ENCODE assay signal across 11 mouse cellular contexts in genomic region chr2:121444178-121444577, GRCm38 (mm10). TPM values are rescaled to one million over a fixed set of nuclear protein-coding genes. Genes with fewer than 3 reads are reported as not detected.
DNase-seq lines count a peak whose midpoint lies in the region; ATAC-seq and TF ChIP-seq lines count a peak whose summit lies in the region.
"Had no signal": no experiment of that assay in that cellular context is flagged by ENCODE, and none has a peak within 500 bp of the region (broad histone marks: within the 10 kb centered on the region; RNA-seq: fewer than 3 reads in every experiment).

Ell3 (minus strand) TSS chr2:121444278.

- ATAC-seq in heart, embryonic 13.5 days (ENCODE audit: extremely low read depth, insufficient number of reproducible peaks, low FRiP score, low TSS enrichment) = no peak
- ATAC-seq in midbrain, embryonic 12.5 days (ENCODE audit: low FRiP score, low read depth) = no peak
- no peak for ATAC-seq in midbrain, postnatal 0 days (ENCODE audit: low FRiP score)
- ATAC-seq in intestine, embryonic 16.5 days = no peak
- no peak for ATAC-seq in stomach, embryonic 14.5 days (ENCODE audit: insufficient number of reproducible peaks, insufficient read depth, low FRiP score, low read depth)

- no peaks in the 10 kb centered on the region for H3K79me2 ChIP-seq in heart, adult 2 months (replicated peaks; ENCODE audit: control insufficient read depth, insufficient read depth, low read length)

- H3K27me3 ChIP-seq in heart, embryonic 13.5 days (replicated peaks) = peaks cover 16% of the 10 kb centered on the region
- no peaks in the 10 kb centered on the region for H3K27me3 ChIP-seq in heart, adult 2 months (ENCODE audit: control insufficient read depth, insufficient read depth, low read length)
- peaks cover 31% of the 10 kb centered on the region for H3K27me3 ChIP-seq in midbrain, embryonic 12.5 days
- peaks cover 8% of the 10 kb centered on the region; the same call in 1 of the 2 replicates for H3K27me3 ChIP-seq in midbrain, postnatal 0 days (ENCODE audit: insufficient read depth, low read length)
- H3K27me3 ChIP-seq in intestine, embryonic 16.5 days (replicated peaks; ENCODE audit: control insufficient read depth, insufficient read depth, low read length) = no peaks in the 10 kb centered on the region
- H3K27me3 ChIP-seq in stomach, embryonic 14.5 days (ENCODE audit: control insufficient read depth, insufficient read depth, low read length) = 0 out of 2 replicates have a peak, but pooled peaks cover 3% of the 10 kb centered on the region

- no peak for DNase-seq in heart, adult 2 months
- no peak for DNase-seq in midbrain, postnatal 0 days (ENCODE audit: low spot score)
- DNase-seq in ovary, adult 18-20 months (ENCODE audit: low spot score) = no peak
- DNase-seq in urinary bladder, postnatal 25 days (ENCODE audit: low spot score) = no peak
- DNase-seq: cerebellum, adult 8-10 months; gastrocnemius, postnatal 10 days had no signal

- 78% methylated on average over 1 of the region's 1 CpGs for WGBS in heart, embryonic 13.5 days
- WGBS in heart, adult 2 months = 98% methylated on average over 1 of the region's 1 CpGs
- 88% methylated on average over 1 of the region's 1 CpGs for WGBS in midbrain, embryonic 12.5 days
- 90% methylated on average over 1 of the region's 1 CpGs for WGBS in midbrain, postnatal 0 days
- WGBS in intestine, embryonic 16.5 days = 89% methylated on average over 1 of the region's 1 CpGs
- 77% methylated on average over 1 of the region's 1 CpGs for WGBS in stomach, embryonic 14.5 days

- H3K36me3 ChIP-seq in heart, embryonic 13.5 days = peaks cover 6% of the 10 kb centered on the region
- H3K36me3 ChIP-seq in heart, adult 2 months (ENCODE audit: control insufficient read depth, insufficient read depth, low read length) = no peaks in the 10 kb centered on the region
- peaks cover 11% of the 10 kb centered on the region for H3K36me3 ChIP-seq in midbrain, embryonic 12.5 days
- H3K36me3 ChIP-seq in midbrain, postnatal 0 days (ENCODE audit: insufficient read depth, low read length) = peaks cover 6% of the 10 kb centered on the region; the same call in 1 of the 2 replicates
- H3K36me3 ChIP-seq in intestine, embryonic 16.5 days (ENCODE audit: control insufficient read depth, insufficient read depth, low read length) = no peaks in the 10 kb centered on the region
- peaks cover 9% of the 10 kb centered on the region; the same call in 1 of the 2 replicates for H3K36me3 ChIP-seq in stomach, embryonic 14.5 days (ENCODE audit: control insufficient read depth, insufficient read depth, low read length)

- no peak for TF ChIP-seq POLR2A in heart, adult 2 months (IDR thresholded peaks at IDR 0.05; ENCODE audit: insufficient read depth, low read depth, low read length)

- H3K9me3 ChIP-seq in heart, embryonic 13.5 days = no peaks in the 10 kb centered on the region
- H3K9me3 ChIP-seq in midbrain, embryonic 12.5 days = no peaks in the 10 kb centered on the region
- no peaks in the 10 kb centered on the region for H3K9me3 ChIP-seq in midbrain, postnatal 0 days (ENCODE audit: low read length)
- H3K9me3 ChIP-seq in intestine, embryonic 16.5 days (ENCODE audit: control insufficient read depth, low read length) = no peaks in the 10 kb centered on the region
- no peaks in the 10 kb centered on the region for H3K9me3 ChIP-seq in stomach, embryonic 14.5 days (ENCODE audit: control insufficient read depth, low read depth, low read length)

- intact Hi-C loops in heart, adult 2 months (cut with DNase I) = no loop called here

- H3K4me3 ChIP-seq in heart, embryonic 13.5 days = peak within 1 kb of the TSS; percentile 63
- H3K4me3 ChIP-seq in heart, adult 2 months = no peak within 1 kb of the TSS; the same call in 1 of the 2 replicates
- no peak within 1 kb of the TSS for H3K4me3 ChIP-seq in midbrain, embryonic 12.5 days
- H3K4me3 ChIP-seq in midbrain, postnatal 0 days (ENCODE audit: low read depth, low read length) = no peak within 1 kb of the TSS
- H3K4me3 ChIP-seq in intestine, embryonic 16.5 days (ENCODE audit: low read length) = peak within 1 kb of the TSS; percentile 62
- peak within 1 kb of the TSS; percentile 33; the same call in 1 of the 2 replicates for H3K4me3 ChIP-seq in stomach, embryonic 14.5 days (ENCODE audit: low read depth, low read length)

- peaks cover 25% of the 10 kb centered on the region for H3K4me1 ChIP-seq in heart, embryonic 13.5 days
- H3K4me1 ChIP-seq in heart, adult 2 months (ENCODE audit: control insufficient read depth, insufficient read depth, low read length) = peaks cover 2% of the 10 kb centered on the region; the same call in 1 of the 2 replicates
- peaks cover 24% of the 10 kb centered on the region for H3K4me1 ChIP-seq in midbrain, embryonic 12.5 days
- H3K4me1 ChIP-seq in midbrain, postnatal 0 days (ENCODE audit: insufficient read depth, low read length) = 0 out of 2 replicates have a peak, but pooled peaks cover 4% of the 10 kb centered on the region
- peaks cover 12% of the 10 kb centered on the region for H3K4me1 ChIP-seq in intestine, embryonic 16.5 days (ENCODE audit: control insufficient read depth, insufficient read depth, low read length)
- peaks cover 20% of the 10 kb centered on the region; the same call in 1 of the 2 replicates for H3K4me1 ChIP-seq in stomach, embryonic 14.5 days (ENCODE audit: control insufficient read depth, insufficient read depth, low read length)

- H3K27ac ChIP-seq in heart, embryonic 13.5 days (replicated peaks) = no peak within 1 kb of the TSS
- no peak within 1 kb of the TSS for H3K27ac ChIP-seq in heart, adult 2 months
- H3K27ac ChIP-seq in midbrain, embryonic 12.5 days (replicated peaks) = no peak within 1 kb of the TSS
- no peak within 1 kb of the TSS for H3K27ac ChIP-seq in midbrain, postnatal 0 days (ENCODE audit: low read depth, low read length)
- no peak within 1 kb of the TSS for H3K27ac ChIP-seq in intestine, embryonic 16.5 days (ENCODE audit: low read length)
- no peak within 1 kb of the TSS for H3K27ac ChIP-seq in stomach, embryonic 14.5 days (ENCODE audit: low read length)

- peak within 1 kb of the TSS; percentile 77; the same call in 1 of the 2 replicates for H3K9ac ChIP-seq in heart, embryonic 13.5 days
- H3K9ac ChIP-seq in heart, adult 2 months (ENCODE audit: low read depth, low read length) = no peak within 1 kb of the TSS
- no peak within 1 kb of the TSS for H3K9ac ChIP-seq in midbrain, embryonic 12.5 days (replicated peaks)
- no peak within 1 kb of the TSS for H3K9ac ChIP-seq in midbrain, postnatal 0 days (replicated peaks; ENCODE audit: low read length, poor library complexity, severe bottlenecking)
- peak within 1 kb of the TSS; percentile 72 for H3K9ac ChIP-seq in intestine, embryonic 16.5 days (ENCODE audit: low read depth, low read length)
- no peak within 1 kb of the TSS for H3K9ac ChIP-seq in stomach, embryonic 14.5 days (replicated peaks; ENCODE audit: low read depth, low read length)

- TF ChIP-seq CTCF in heart, adult 2 months (IDR thresholded peaks at IDR 0.05) = no peak
- TF ChIP-seq CTCF in midbrain, postnatal 0 days (IDR thresholded peaks at IDR 0.05) = no peak

- TF ChIP-seq EP300 in heart, adult 2 months (IDR thresholded peaks at IDR 0.05; ENCODE audit: insufficient read depth, low read depth, low read length) = no peak

- peak within 1 kb of the TSS; percentile 99 for H3K4me2 ChIP-seq in heart, embryonic 13.5 days
- peak within 1 kb of the TSS; percentile 65 for H3K4me2 ChIP-seq in midbrain, embryonic 12.5 days (replicated peaks)
- no peak within 1 kb of the TSS for H3K4me2 ChIP-seq in midbrain, postnatal 0 days (ENCODE audit: low read depth, low read length, poor library complexity, severe bottlenecking)
- peak within 1 kb of the TSS; percentile 92 for H3K4me2 ChIP-seq in intestine, embryonic 16.5 days (ENCODE audit: low read depth, low read length)
- peak within 1 kb of the TSS; percentile 56 for H3K4me2 ChIP-seq in stomach, embryonic 14.5 days (replicated peaks; ENCODE audit: low read depth, low read length)

RNA-seq across cellular contexts. Expression of gene Ell3, which starts in this region (rescaled TPM):
- 1.4 and 1.6 TPM in 2 replicates for polyA plus RNA-seq in heart, embryonic 13.5 days (2015; fragmentation: Nextera tagmentation; extraction: Ambion mirVana)
- total RNA-seq in heart, adult 2 months (2021) = under 1 TPM in 1 of 2 experiments, not detected in 1; 0.13 TPM
- 0.15 and 0.47 TPM in 2 replicates for polyA plus RNA-seq in heart, adult 2 months (2012; rRNA removed)
- 1.7 and 2.3 TPM in 2 replicates for polyA plus RNA-seq in midbrain, embryonic 12.5 days (2016; fragmentation: Nextera tagmentation; extraction: Ambion mirVana)
- total RNA-seq in midbrain, postnatal 0 days (2014; rRNA removed) = 0.33 TPM in 1 of 2 replicates, not detected in the other
- polyA plus RNA-seq in midbrain, postnatal 0 days (2015; fragmentation: Nextera tagmentation; extraction: Ambion mirVana) = 1.6 and 2.6 TPM in 2 replicates
- polyA plus RNA-seq in intestine, embryonic 16.5 days (2015; fragmentation: Nextera tagmentation; extraction: Ambion mirVana) = 6.7 and 7.9 TPM in 2 replicates
- polyA plus RNA-seq in stomach, embryonic 14.5 days (2014; fragmentation: Nextera tagmentation; extraction: Ambion mirVana) = 13.7 and 14.1 TPM in 2 replicates
- total RNA-seq: gastrocnemius, postnatal 10 days; left cerebral cortex, adult 8-10 months had no signal

Comparison
In these comparisons a context has a peak if more than half of its experiments do, and no peak if none do; other contexts are left out.
1. H3K4me3 ChIP-seq: peak in heart, embryonic 13.5 days (single experiment), intestine, embryonic 16.5 days (single experiment) and stomach, embryonic 14.5 days (single experiment); none in heart, adult 2 months (single experiment), midbrain, embryonic 12.5 days (single experiment) and midbrain, postnatal 0 days (single experiment).
2. H3K9ac ChIP-seq: peak in heart, embryonic 13.5 days (single experiment) and intestine, embryonic 16.5 days (single experiment); none in heart, adult 2 months (single experiment), midbrain, embryonic 12.5 days (single experiment), midbrain, postnatal 0 days (single experiment) and stomach, embryonic 14.5 days (single experiment).